Mouse (Mus musculus) embryonic fibroblast, embryonic 13.5 days (primary cell): ENCODE data around the gene 3100002H09Rik. TPM values are rescaled to one million over a fixed set of nuclear protein-coding genes. Genes with fewer than 3 reads are reported as not detected.

ENCODE experiments used
- H3K27ac ChIP-seq: 2 replicates; pipeline ENCODE4 v1.5.1; 2012; ENCODE audit warnings: low read length, control low read depth, inconsistent platforms; ENCODE audit not compliant: insufficient read depth
- H3K4me1 ChIP-seq: 2 replicates; pipeline ENCODE4 v1.6.1; 2011; ENCODE audit warnings: low read length; ENCODE audit not compliant: control insufficient read depth, insufficient read depth
- H3K4me3 ChIP-seq: 2 replicates; pipeline ENCODE4 v1.5.1; 2011; ENCODE audit warnings: mild to moderate bottlenecking, control low read depth, low read length; ENCODE audit not compliant: insufficient read depth
- CTCF ChIP-seq: IDR thresholded peaks from 2 replicates; pipeline ENCODE4 v1.5.1; 2011; ENCODE audit warnings: mild to moderate bottlenecking, control low read depth, low read length, moderate library complexity, borderline replicate concordance; ENCODE audit not compliant: insufficient read depth
- POLR2A ChIP-seq: IDR thresholded peaks from 2 replicates; pipeline ENCODE4 v1.6.1; 2011; ENCODE audit warnings: low read depth, mild to moderate bottlenecking, control low read depth, low read length, moderate library complexity
- polyA plus RNA-seq: library from polyadenylated mRNA; stranded (reverse); fragments of >200 nt; gene quantifications from 2 replicates; pipeline ENCODE4 v1.2.4, GENCODE M21; 2011; ENCODE audit warnings: low read depth; ENCODE audit not compliant: missing spikeins, insufficient read length

The 3100002H09Rik gene
- polyA plus RNA-seq, 1 experiment = not detected

GRCm38 (mm10) chr4:124644974-124645433 is 34.4 kb upstream of the 3100002H09Rik start:
- no peak for TF ChIP-seq POLR2A
- no peak for TF ChIP-seq CTCF
- Histone ChIP-seq H3K4me1 (peaks cover 7% of the 10 kb centered on the region; the same call in 1 of the 2 replicates), H3K4me3 (no peak overlapping the region), H3K27ac (no peak overlapping the region)

GRCm38 (mm10) chr4:124643859-124644258 is 33.3 kb upstream of the 3100002H09Rik start:
- H3K4me3 ChIP-seq = no peak overlapping the region
- H3K27ac ChIP-seq = no peak overlapping the region
- peaks cover 7% of the 10 kb centered on the region; the same call in 1 of the 2 replicates for H3K4me1 ChIP-seq
- TF ChIP-seq CTCF (no peak), POLR2A (no peak)

GRCm38 (mm10) chr4:124639715-124640114 is 29.1 kb upstream of the 3100002H09Rik start:
- Histone ChIP-seq H3K4me1 (0 out of 2 replicates have a peak, but pooled peaks cover 1% of the 10 kb centered on the region), H3K27ac (no peak overlapping the region), H3K4me3 (no peak overlapping the region)
- no peak for TF ChIP-seq POLR2A
- no peak for TF ChIP-seq CTCF

GRCm38 (mm10) chr4:124633281-124633680 is 22.7 kb upstream of the 3100002H09Rik start:
- Histone ChIP-seq H3K27ac (no peak overlapping the region), H3K4me3 (no peak overlapping the region), H3K4me1 (no peaks in the 10 kb centered on the region)
- TF ChIP-seq POLR2A (no peak), CTCF (no peak)

- H3K4me1 ChIP-seq = no peaks in the 10 kb centered on the region
- no peak overlapping the region for H3K27ac ChIP-seq
- no peak overlapping the region for H3K4me3 ChIP-seq
- TF ChIP-seq POLR2A = no peak
- no peak for TF ChIP-seq CTCF
Observed at GRCm38 (mm10) chr4:124632856-124633255, 22.3 kb upstream of the 3100002H09Rik start.

GRCm38 (mm10) chr4:124631456-124631855 is 20.9 kb upstream of the 3100002H09Rik start:
- Histone ChIP-seq H3K27ac (no peak overlapping the region), H3K4me1 (no peaks in the 10 kb centered on the region), H3K4me3 (no peak overlapping the region)
- TF ChIP-seq POLR2A (no peak), CTCF (no peak)

GRCm38 (mm10) chr4:124626836-124627235 is 16.2 kb upstream of the 3100002H09Rik start:
- no peak overlapping the region for H3K4me3 ChIP-seq
- no peaks in the 10 kb centered on the region for H3K4me1 ChIP-seq
- H3K27ac ChIP-seq = no peak overlapping the region
- no peak for TF ChIP-seq POLR2A
- no peak for TF ChIP-seq CTCF

GRCm38 (mm10) chr4:124624111-124624581 is 13.5 kb upstream of the 3100002H09Rik start:
- Histone ChIP-seq H3K4me1 (no peaks in the 10 kb centered on the region), H3K4me3 (no peak overlapping the region), H3K27ac (no peak overlapping the region)
- TF ChIP-seq POLR2A (no peak), CTCF (no peak)

GRCm38 (mm10) chr4:124622566-124622965 is 12.0 kb upstream of the 3100002H09Rik start:
- no peak overlapping the region for H3K4me3 ChIP-seq
- no peak overlapping the region for H3K27ac ChIP-seq
- no peak for TF ChIP-seq CTCF
- TF ChIP-seq POLR2A = no peak
- no peaks in the 10 kb centered on the region for H3K4me1 ChIP-seq

GRCm38 (mm10) chr4:124621406-124621805 is 10.8 kb upstream of the 3100002H09Rik start:
- TF ChIP-seq POLR2A (no peak), CTCF (no peak)
- no peak overlapping the region for H3K4me3 ChIP-seq
- no peak overlapping the region for H3K27ac ChIP-seq
- H3K4me1 ChIP-seq = no peaks in the 10 kb centered on the region
